Mouse (Mus musculus) neutrophil, adult 83 days (primary cell): Measurements from ENCODE around the gene Dazap1. TPM values are rescaled to one million over a fixed set of nuclear protein-coding genes. Genes with fewer than 3 reads are reported as not detected.

ENCODE experiments used
- total RNA-seq, 2 experiments: library from RNA; stranded (reverse); gene quantifications; one replicate each; pipeline ENCODE4 v1.2.4; 2023

The Dazap1 gene
- total RNA-seq = 100 to 1,000 TPM in 1 of 2 experiments, 10 to 100 TPM in 1; 96.6 to 113 TPM

GRCm38 (mm10) chr10:80260642-80261584 is at the start of gene Dazap1, which contains the start of gene Gamt:
Gene Dazap1 (plus strand): TSS chr10:80261486.
Gene Gamt (minus strand): TSS chr10:80261012.

GRCm38 (mm10) chr10:80226416-80227165 is 34.7 kb upstream of the Dazap1 start, which contains the start of gene Mum1:
Gene Mum1 (plus strand): TSS chr10:80226434.

GRCm38 (mm10) chr10:80248971-80249640 is 12.2 kb upstream of the Dazap1 start, which contains the start of gene Ndufs7:
Gene Ndufs7 (plus strand): TSS chr10:80249121.

GRCm38 (mm10) chr10:80292251-80293146 is 31.2 kb downstream of the Dazap1 start, which contains the start of gene Rps15:
Gene Rps15 (plus strand): TSS chr10:80292453.

GRCm38 (mm10) chr10:80295618-80296425 is 34.5 kb downstream of the Dazap1 start, which contains the start of gene Apc2:
Gene Apc2 (plus strand): TSS chr10:80295977.

GRCm38 (mm10) chr10:80320340-80320760 is 59.1 kb downstream of the Dazap1 start, which contains the start of gene 2310011J03Rik:
Gene 2310011J03Rik (minus strand): TSS chr10:80320537.

GRCm38 (mm10) chr10:80329273-80330081 is 68.2 kb downstream of the Dazap1 start, which contains the start of the genes Pcsk4 and Reep6:
Gene Pcsk4 (minus strand): TSS chr10:80329498.
Gene Reep6 (plus strand): TSS chr10:80329953.

Other genes with a start within 250 kb of the Dazap1 start
- gene Arhgap45, start 244.8 kb upstream of the Dazap1 start, total RNA-seq = 100 to 1,000 TPM; 413 to 426 TPM
- 10 to 100 TPM; 40.4 to 41.4 TPM for gene Polr2e, start 221.7 kb upstream of the Dazap1 start, total RNA-seq
- gene Gpx4, start 214.3 kb upstream of the Dazap1 start, total RNA-seq = 100 to 1,000 TPM; 313 to 334 TPM
- gene Sbno2, start 155.9 kb upstream of the Dazap1 start, total RNA-seq = 100 to 1,000 TPM; 125 to 162 TPM
- 100 to 1,000 TPM; 175 to 179 TPM for gene Stk11, start 145.7 kb upstream of the Dazap1 start, total RNA-seq
- 100 to 1,000 TPM; 122 to 126 TPM for gene Atp5d, start 122.9 kb upstream of the Dazap1 start, total RNA-seq
- gene Cbarp, start 120.7 kb upstream of the Dazap1 start, total RNA-seq = 1 to 10 TPM; 1.3 to 1.7 TPM
- 100 to 1,000 TPM; 232 to 270 TPM for gene Midn, start 113.2 kb upstream of the Dazap1 start, total RNA-seq
- 10 to 100 TPM; 33.5 to 40.3 TPM for gene Cirbp, start 95.5 kb upstream of the Dazap1 start, total RNA-seq
- 1 to 10 TPM; 5.4 to 6.7 TPM for gene 1600002K03Rik, start 88.5 kb upstream of the Dazap1 start, total RNA-seq
- under 1 TPM in 1 of 2 experiments, not detected in 1; 0.24 TPM for gene Efna2, start 82.0 kb upstream of the Dazap1 start, total RNA-seq
- gene Mum1, start 35.1 kb upstream of the Dazap1 start, total RNA-seq = 10 to 100 TPM; 32.2 to 32.6 TPM
- gene Ndufs7, start 12.4 kb upstream of the Dazap1 start, total RNA-seq = 10 to 100 TPM; 62.6 to 65.8 TPM
- 1 to 10 TPM; 4.8 to 8.8 TPM for gene Gamt, start 474 bp upstream of the Dazap1 start, total RNA-seq
- gene Rps15, start 31.0 kb downstream of the Dazap1 start, total RNA-seq = 100 to 1,000 TPM; 865 to 877 TPM
- gene Apc2, start 34.5 kb downstream of the Dazap1 start, total RNA-seq = not detected
- 10 to 100 TPM; 21.5 to 26.4 TPM for gene 2310011J03Rik, start 59.1 kb downstream of the Dazap1 start, total RNA-seq
- under 1 TPM in 1 of 2 experiments, not detected in 1; 0.66 TPM for gene Pcsk4, start 68.0 kb downstream of the Dazap1 start, total RNA-seq
- gene Reep6, start 68.5 kb downstream of the Dazap1 start, total RNA-seq = 1 to 10 TPM; 3.3 to 3.6 TPM
- under 1 TPM; 0.53 to 0.55 TPM for gene Adamtsl5, start 86.9 kb downstream of the Dazap1 start, total RNA-seq
- gene Plk5, start 95.0 kb downstream of the Dazap1 start, total RNA-seq = not detected
- gene Mex3d, start 126.2 kb downstream of the Dazap1 start, total RNA-seq = 1 to 10 TPM; 3.3 to 4.2 TPM
- 10 to 100 TPM; 41.9 to 49.5 TPM for gene Mbd3, start 138.1 kb downstream of the Dazap1 start, total RNA-seq
- 100 to 1,000 TPM; 101 to 112 TPM for gene Uqcr11, start 145.3 kb downstream of the Dazap1 start, total RNA-seq
- 10 to 100 TPM; 50.5 to 63.1 TPM for gene Tcf3, start 172.2 kb downstream of the Dazap1 start, total RNA-seq
- not detected for gene Onecut3, start 233.3 kb downstream of the Dazap1 start, total RNA-seq